In the genomic region with DNA sequence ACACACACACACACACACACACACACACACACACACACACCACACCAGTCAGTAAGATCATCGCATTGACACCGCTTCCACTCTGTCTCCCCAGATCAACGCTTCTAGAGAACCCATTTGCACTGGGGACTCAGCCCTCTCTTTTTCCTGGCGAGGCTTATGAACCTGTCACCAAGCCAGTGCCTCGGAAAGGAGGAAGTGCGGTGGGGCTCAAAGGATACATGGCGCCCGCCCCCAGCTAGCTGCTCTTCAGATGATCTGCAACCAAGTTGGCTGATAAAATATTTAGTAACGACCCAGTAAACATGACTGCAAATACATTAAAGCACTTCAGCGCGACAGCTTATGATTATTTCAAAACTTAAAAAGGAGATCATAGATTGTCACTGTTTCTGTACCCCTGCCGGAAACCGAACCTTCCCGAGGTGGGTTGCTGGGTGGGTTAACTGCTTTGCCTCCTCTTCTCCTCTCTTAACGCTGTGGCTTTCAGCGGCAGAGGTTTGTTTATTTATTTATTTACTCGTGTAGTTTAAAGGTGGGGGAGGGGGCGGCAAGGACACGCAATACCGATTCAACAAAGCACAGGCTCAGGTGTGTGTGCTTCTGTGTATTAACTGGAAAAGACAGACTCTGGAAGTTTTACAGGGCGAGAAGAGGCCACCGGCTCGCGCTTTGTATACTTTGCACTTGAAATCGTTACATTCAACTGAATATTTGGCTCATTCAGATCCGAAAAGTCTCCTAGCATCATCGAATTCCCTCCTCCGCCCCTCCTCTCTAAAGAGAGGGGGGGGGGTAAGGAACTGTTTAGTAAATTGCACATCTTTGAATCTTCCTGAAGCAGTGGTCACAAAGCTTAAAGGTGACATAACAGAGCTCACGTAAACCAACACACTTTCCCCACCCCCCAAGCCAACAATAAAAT, we compare ENCODE assay signal across 9 mouse cellular contexts. TPM values are rescaled to one million over a fixed set of nuclear protein-coding genes. Genes with fewer than 3 reads are reported as not detected.
DNase-seq lines count a peak whose midpoint lies in the region; ATAC-seq and TF ChIP-seq lines count a peak whose summit lies in the region.
"Had no signal": no experiment of that assay in that cellular context is flagged by ENCODE, and none has a peak within 500 bp of the region (broad histone marks: within the 10 kb centered on the region; RNA-seq: fewer than 3 reads in every experiment).

No protein-coding gene starts in this region.

- no peak overlapping the region for H3K27ac ChIP-seq in lung, embryonic 15.5 days
- peak overlapping the region; percentile 93 for H3K27ac ChIP-seq in forebrain, postnatal 0 days (ENCODE audit: low read depth, low read length)
- H3K27ac ChIP-seq in limb, embryonic 13.5 days = no peak overlapping the region
- H3K27ac ChIP-seq in kidney, embryonic 14.5 days (ENCODE audit: low read depth, low read length) = no peak overlapping the region

- WGBS in lung, embryonic 15.5 days = 3% methylated on average over 29 of the region's 29 CpGs
- 3% methylated on average over 29 of the region's 29 CpGs for WGBS in forebrain, postnatal 0 days
- 2% methylated on average over 29 of the region's 29 CpGs for WGBS in limb, embryonic 13.5 days
- 1% methylated on average over 29 of the region's 29 CpGs for WGBS in kidney, embryonic 14.5 days

- no peak for ATAC-seq in lung, embryonic 15.5 days (ENCODE audit: borderline replicate concordance, extremely low read depth, low FRiP score, low TSS enrichment)
- peak; percentile 38 for ATAC-seq in forebrain, postnatal 0 days
- ATAC-seq in limb, embryonic 13.5 days (ENCODE audit: low FRiP score, low read depth) = no peak
- no peak for ATAC-seq in kidney, embryonic 14.5 days (ENCODE audit: low FRiP score, low TSS enrichment)

- H3K36me3 ChIP-seq in lung, embryonic 15.5 days = no peaks in the 10 kb centered on the region
- H3K36me3 ChIP-seq in forebrain, postnatal 0 days (ENCODE audit: insufficient read depth) = no peaks in the 10 kb centered on the region
- no peaks in the 10 kb centered on the region for H3K36me3 ChIP-seq in limb, embryonic 13.5 days
- H3K36me3 ChIP-seq in kidney, embryonic 14.5 days (ENCODE audit: control insufficient read depth, insufficient read depth, low read length) = peaks cover 4% of the 10 kb centered on the region; the same call in 1 of the 2 replicates

- H3K4me1 ChIP-seq in lung, embryonic 15.5 days = peaks cover 17% of the 10 kb centered on the region
- no peaks in the 10 kb centered on the region for H3K4me1 ChIP-seq in forebrain, postnatal 0 days (ENCODE audit: insufficient read depth)
- peaks cover 37% of the 10 kb centered on the region for H3K4me1 ChIP-seq in limb, embryonic 13.5 days
- H3K4me1 ChIP-seq in kidney, embryonic 14.5 days (ENCODE audit: control insufficient read depth, insufficient read depth, low read length) = no peaks in the 10 kb centered on the region

- H3K4me3 ChIP-seq in lung, embryonic 15.5 days = no peak overlapping the region
- peak overlapping the region; percentile 48 for H3K4me3 ChIP-seq in forebrain, postnatal 0 days (ENCODE audit: low read depth, low read length)
- H3K4me3 ChIP-seq in limb, embryonic 13.5 days = no peak overlapping the region
- H3K4me3 ChIP-seq in kidney, embryonic 14.5 days (ENCODE audit: low read length) = no peak overlapping the region

- no peaks in the 10 kb centered on the region for H3K9me3 ChIP-seq in lung, embryonic 15.5 days
- H3K9me3 ChIP-seq in forebrain, postnatal 0 days (ENCODE audit: low read length) = no peaks in the 10 kb centered on the region
- no peaks in the 10 kb centered on the region for H3K9me3 ChIP-seq in limb, embryonic 13.5 days
- H3K9me3 ChIP-seq in kidney, embryonic 14.5 days (ENCODE audit: control insufficient read depth, low read length) = no peaks in the 10 kb centered on the region

- DNase-seq in adrenal gland, postnatal 14 days = peak; percentile 13
- no peak for DNase-seq in adrenal gland, postnatal 4 days (ENCODE audit: low spot score in 2 of 2)
- DNase-seq in lung, adult 18-20 months = no peak
- DNase-seq in forebrain, postnatal 0 days = peak; percentile 69
- peak; percentile 36 for DNase-seq in thymus, postnatal 14 days

- TF ChIP-seq CTCF in forebrain, postnatal 0 days (IDR thresholded peaks at IDR 0.05; ENCODE audit: low read depth) = no peak

- peak overlapping the region; percentile 26; the same call in 1 of the 2 replicates for H3K4me2 ChIP-seq in lung, embryonic 15.5 days
- peak overlapping the region; percentile 81 for H3K4me2 ChIP-seq in forebrain, postnatal 0 days (ENCODE audit: low read depth)
- peak overlapping the region; percentile 25; the same call in 1 of the 2 replicates for H3K4me2 ChIP-seq in limb, embryonic 13.5 days (replicated peaks)
- no peak overlapping the region for H3K4me2 ChIP-seq in kidney, embryonic 14.5 days (replicated peaks; ENCODE audit: low read depth, low read length)

- peaks cover 67% of the 10 kb centered on the region for H3K27me3 ChIP-seq in lung, embryonic 15.5 days
- H3K27me3 ChIP-seq in forebrain, postnatal 0 days (ENCODE audit: insufficient read depth, low read length) = 0 out of 2 replicates have a peak, but pooled peaks cover 3% of the 10 kb centered on the region
- H3K27me3 ChIP-seq in limb, embryonic 13.5 days = peaks cover 56% of the 10 kb centered on the region
- H3K27me3 ChIP-seq in kidney, embryonic 14.5 days (ENCODE audit: control insufficient read depth, insufficient read depth, low read length) = peaks cover 53% of the 10 kb centered on the region

- no peak overlapping the region for H3K9ac ChIP-seq in lung, embryonic 15.5 days
- peak overlapping the region; percentile 82 for H3K9ac ChIP-seq in forebrain, postnatal 0 days
- no peak overlapping the region for H3K9ac ChIP-seq in limb, embryonic 13.5 days
- no peak overlapping the region for H3K9ac ChIP-seq in kidney, embryonic 14.5 days (ENCODE audit: low read depth, low read length)

RNA-seq across cellular contexts. Expression of gene Tbr1, which starts 1.0 kb away (rescaled TPM):
- total RNA-seq in adrenal gland, postnatal 14 days (2021) = not detected in 2 replicates
- under 1 TPM; 0.31 to 0.48 TPM for total RNA-seq in adrenal gland, postnatal 4 days (2021)
- polyA plus RNA-seq in lung, embryonic 15.5 days (2015; fragmentation: Nextera tagmentation; extraction: Ambion mirVana) = 0.08 and 0.09 TPM in 2 replicates
- total RNA-seq in forebrain, postnatal 0 days (2014; rRNA removed) = 38.0 and 43.2 TPM in 2 replicates
- 26.7 and 28.8 TPM in 2 replicates for polyA plus RNA-seq in forebrain, postnatal 0 days (2015; fragmentation: Nextera tagmentation; extraction: Ambion mirVana)
- polyA plus RNA-seq in limb, embryonic 13.5 days (2015; fragmentation: Nextera tagmentation; extraction: Ambion mirVana) = 0.18 and 0.28 TPM in 2 replicates
- polyA plus RNA-seq in kidney, embryonic 14.5 days (2014; fragmentation: Nextera tagmentation; extraction: Ambion mirVana) = 0.05 and 0.09 TPM in 2 replicates
- polyA plus RNA-seq: stomach, embryonic 14.5 days had no signal

Comparison
In these comparisons a context has a peak if more than half of its experiments do, and no peak if none do; other contexts are left out.
1. DNase-seq: peak in adrenal gland, postnatal 14 days (single experiment), forebrain, postnatal 0 days (single experiment) and thymus, postnatal 14 days (single experiment); none in adrenal gland, postnatal 4 days (0 of 2) and lung, adult 18-20 months (0 of 2).
2. RNA of gene Tbr1, which starts 1.0 kb away (polyA plus RNA-seq): 26.7 to 28.8 TPM in forebrain, postnatal 0 days; 0.18 to 0.28 TPM in limb, embryonic 13.5 days, 0.08 to 0.09 TPM in lung, embryonic 15.5 days and 0.05 to 0.09 TPM in kidney, embryonic 14.5 days; every median in the first group is over 10 times any median in the second.